Mouse (Mus musculus): ENCODE results near the gene Esyt2. TPM values are rescaled to one million over a fixed set of nuclear protein-coding genes. Genes with fewer than 3 reads are reported as not detected.
A peak's percentile ranks its signal among the peaks of the same experiment; 100 is the strongest.

Gene Esyt2
- total RNA-seq (2021) (10 to 100 TPM; 24.6 to 27.8 TPM), polyA plus RNA-seq (2012; rRNA removed) (7.5 and 11.3 TPM in 2 replicates)
- long read RNA-seq, full-length matches to known transcripts = 21 of 27 reads
- long read RNA-seq, partial matches to known transcripts = 1 of 27 reads
- long read RNA-seq, other reads (novel, unspliced or antisense) = 5 of 27 reads

DNA sequence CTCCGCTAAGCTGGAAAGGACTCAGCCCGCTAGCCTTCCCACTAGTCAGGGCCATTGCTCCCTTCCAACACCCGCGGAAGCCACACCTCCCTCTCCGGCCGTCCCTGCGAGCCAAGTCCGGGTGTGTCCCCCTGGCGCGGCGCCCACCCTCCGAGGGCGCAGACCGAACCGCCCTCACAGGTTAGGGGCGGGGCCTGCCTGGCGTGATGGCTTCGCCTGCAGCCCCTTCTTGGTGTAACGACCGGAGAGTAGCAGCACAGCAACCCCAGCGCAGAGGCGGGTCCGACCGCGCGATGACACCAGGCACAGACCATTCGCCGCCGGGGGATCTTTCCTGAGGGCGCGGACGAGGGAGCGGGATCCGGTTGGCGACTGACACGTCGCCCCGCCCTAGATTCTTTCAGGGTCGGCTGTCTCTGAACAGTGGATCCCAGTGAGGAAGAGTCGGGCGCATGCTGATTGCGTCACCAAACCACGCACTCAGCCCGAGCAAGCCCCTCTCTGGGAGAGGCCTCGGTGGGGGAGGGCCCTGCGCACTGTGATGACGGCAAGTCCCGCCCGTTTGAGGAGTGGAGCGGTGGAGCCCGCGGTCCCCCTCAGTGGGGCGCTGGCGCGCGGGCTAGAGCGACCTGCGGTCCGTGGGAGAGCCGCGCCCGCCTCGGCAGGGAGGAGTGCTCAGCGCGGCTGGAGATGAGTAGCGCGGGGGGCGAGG lies at the start of gene Esyt2:
Gene Esyt2 (plus strand): TSS at position 544 of the 712 bp plus-strand sequence.
- no peaks in the 10 kb centered on the region for H3K4me1 ChIP-seq (ENCODE audit: control insufficient read depth, insufficient read depth, low read length)
- intact Hi-C loops (cut with DNase I) = loop anchor here (1.0 to 5.0 kb wide), 5 partner anchors 17 to 341 kb away; partner anchors contain the start of genes Ncapg2 and Zfp386
- no peaks in the 10 kb centered on the region; the same call in 1 of the 2 replicates for H3K36me3 ChIP-seq (ENCODE audit: control insufficient read depth, insufficient read depth, low read length)
- DNase-seq = peak; percentile 100
- under 1% methylated on average over 67 of the region's 68 CpGs for WGBS
- H3K27ac ChIP-seq = peak within 1 kb of the TSS; percentile 97
- peak; percentile 63 for TF ChIP-seq CTCF (IDR thresholded peaks at IDR 0.05)
- TF ChIP-seq POLR2A (IDR thresholded peaks at IDR 0.05; ENCODE audit: insufficient read depth, low read depth, low read length) = peak; percentile 87
- TF ChIP-seq EP300 (IDR thresholded peaks at IDR 0.05; ENCODE audit: insufficient read depth, low read depth, low read length) = peak; percentile 84; the same call in 1 of the 2 replicates
- no peaks in the 10 kb centered on the region; the same call in 1 of the 2 replicates for H3K79me2 ChIP-seq (replicated peaks; ENCODE audit: control insufficient read depth, insufficient read depth, low read length)
- peak within 1 kb of the TSS; percentile 86 for H3K9ac ChIP-seq (ENCODE audit: low read depth, low read length)
- H3K27me3 ChIP-seq (ENCODE audit: control insufficient read depth, insufficient read depth, low read length) = no peaks in the 10 kb centered on the region
- H3K4me3 ChIP-seq = peak within 1 kb of the TSS; percentile 98

DNA sequence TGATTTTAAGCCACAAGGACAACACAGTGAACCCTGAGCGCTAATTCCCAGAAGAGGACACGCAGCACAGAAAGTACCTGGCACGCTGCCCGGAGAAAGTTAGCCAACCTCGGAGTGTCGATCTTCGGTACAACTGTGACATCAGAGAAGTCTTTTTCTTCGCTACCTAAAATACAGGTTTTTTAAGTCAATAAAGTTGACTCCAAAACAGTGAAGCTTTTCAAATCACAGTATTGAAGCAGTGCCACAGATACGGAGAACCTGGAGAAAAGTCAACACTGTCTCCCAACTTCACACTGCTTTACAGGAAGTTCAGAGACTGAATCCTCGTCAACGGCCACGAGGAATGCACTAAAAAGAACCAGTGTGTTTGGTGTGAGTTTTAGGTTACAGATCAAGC lies 49.4 kb upstream of the Esyt2 start:
- TF ChIP-seq CTCF (IDR thresholded peaks at IDR 0.05) = 0 out of 2 replicates have a peak, but pooled peaks have one; percentile 2
- no peak for TF ChIP-seq POLR2A (IDR thresholded peaks at IDR 0.05; ENCODE audit: insufficient read depth, low read depth, low read length)
- peak; percentile 68; the same call in 1 of the 2 replicates for TF ChIP-seq EP300 (IDR thresholded peaks at IDR 0.05; ENCODE audit: insufficient read depth, low read depth, low read length)
- Histone ChIP-seq H3K27ac (peak overlapping the region; percentile 50), H3K27me3 (ENCODE audit: control insufficient read depth, insufficient read depth, low read length) (no peaks in the 10 kb centered on the region), H3K4me1 (ENCODE audit: control insufficient read depth, insufficient read depth, low read length) (peaks cover 5% of the 10 kb centered on the region), H3K36me3 (ENCODE audit: control insufficient read depth, insufficient read depth, low read length) (peaks cover 6% of the 10 kb centered on the region), H3K79me2 (replicated peaks; ENCODE audit: control insufficient read depth, insufficient read depth, low read length) (no peaks in the 10 kb centered on the region), H3K9ac (ENCODE audit: low read depth, low read length) (peak overlapping the region; percentile 62), H3K4me3 (peak overlapping the region; percentile 33; the same call in 1 of the 2 replicates)
- WGBS = 11% methylated on average over 12 of the region's 12 CpGs
- intact Hi-C loops (cut with DNase I) = no loop called here
- peak; percentile 83 to 84 for DNase-seq

DNA sequence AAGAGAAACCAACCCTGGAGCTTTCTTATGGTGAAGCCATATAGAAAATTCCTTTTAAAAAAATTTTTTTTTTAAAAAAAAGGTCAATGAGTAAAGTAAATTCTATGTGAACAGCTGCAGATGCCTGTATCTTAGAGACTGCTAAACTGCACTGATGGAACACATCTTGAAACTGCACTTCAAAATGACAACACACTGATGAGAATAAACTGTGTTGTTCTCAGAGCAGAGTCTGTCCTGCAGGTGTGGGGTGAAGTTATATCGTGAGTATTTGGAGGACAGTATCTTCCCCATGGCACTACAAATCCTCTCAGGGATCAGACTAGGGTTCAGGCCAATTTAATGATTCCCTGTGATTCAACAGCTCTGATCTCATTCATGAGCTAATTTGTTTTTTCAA lies 48.9 kb upstream of the Esyt2 start:
- Histone ChIP-seq H3K79me2 (replicated peaks; ENCODE audit: control insufficient read depth, insufficient read depth, low read length) (no peaks in the 10 kb centered on the region), H3K4me3 (no peak overlapping the region), H3K27me3 (ENCODE audit: control insufficient read depth, insufficient read depth, low read length) (no peaks in the 10 kb centered on the region), H3K9ac (ENCODE audit: low read depth, low read length) (no peak overlapping the region), H3K36me3 (ENCODE audit: control insufficient read depth, insufficient read depth, low read length) (peaks cover 6% of the 10 kb centered on the region), H3K4me1 (ENCODE audit: control insufficient read depth, insufficient read depth, low read length) (peaks cover 5% of the 10 kb centered on the region), H3K27ac (peak overlapping the region; percentile 50)
- intact Hi-C loops (cut with DNase I) = no loop called here
- TF ChIP-seq POLR2A (IDR thresholded peaks at IDR 0.05; ENCODE audit: insufficient read depth, low read depth, low read length) (no peak), EP300 (IDR thresholded peaks at IDR 0.05; ENCODE audit: insufficient read depth, low read depth, low read length) (no peak), CTCF (IDR thresholded peaks at IDR 0.05) (no peak)
- DNase-seq = no peak
- WGBS = 67% methylated on average over 1 of the region's 1 CpGs

GRCm38 (mm10) chr12:116235356-116235755 lies 45.6 kb upstream of the Esyt2 start:
- Histone ChIP-seq H3K4me3 (no peak overlapping the region), H3K79me2 (replicated peaks; ENCODE audit: control insufficient read depth, insufficient read depth, low read length) (no peaks in the 10 kb centered on the region), H3K36me3 (ENCODE audit: control insufficient read depth, insufficient read depth, low read length) (peaks cover 6% of the 10 kb centered on the region), H3K4me1 (ENCODE audit: control insufficient read depth, insufficient read depth, low read length) (peaks cover 5% of the 10 kb centered on the region), H3K27ac (no peak overlapping the region), H3K9ac (ENCODE audit: low read depth, low read length) (no peak overlapping the region), H3K27me3 (ENCODE audit: control insufficient read depth, insufficient read depth, low read length) (no peaks in the 10 kb centered on the region)
- DNase-seq = no peak
- WGBS = 72% methylated on average over 4 of the region's 4 CpGs
- intact Hi-C loops (cut with DNase I) = loop anchor here (5.0 kb wide), 1 partner anchor 387 kb away; no protein-coding TSS in a partner anchor
- TF ChIP-seq CTCF (IDR thresholded peaks at IDR 0.05) = peak; percentile 62
- no peak for TF ChIP-seq POLR2A (IDR thresholded peaks at IDR 0.05; ENCODE audit: insufficient read depth, low read depth, low read length)

GRCm38 (mm10) chr12:116236658-116237057 lies 44.3 kb upstream of the Esyt2 start:
- no peak overlapping the region for H3K9ac ChIP-seq (ENCODE audit: low read depth, low read length)
- TF ChIP-seq POLR2A (IDR thresholded peaks at IDR 0.05; ENCODE audit: insufficient read depth, low read depth, low read length) (no peak), CTCF (IDR thresholded peaks at IDR 0.05) (no peak), EP300 (IDR thresholded peaks at IDR 0.05; ENCODE audit: insufficient read depth, low read depth, low read length) (no peak)
- H3K36me3 ChIP-seq (ENCODE audit: control insufficient read depth, insufficient read depth, low read length) = peaks cover 3% of the 10 kb centered on the region; the same call in 1 of the 2 replicates
- no peaks in the 10 kb centered on the region for H3K79me2 ChIP-seq (replicated peaks; ENCODE audit: control insufficient read depth, insufficient read depth, low read length)
- H3K4me3 ChIP-seq = no peak overlapping the region
- DNase-seq = no peak
- peaks cover 2% of the 10 kb centered on the region for H3K4me1 ChIP-seq (ENCODE audit: control insufficient read depth, insufficient read depth, low read length)
- H3K27ac ChIP-seq = no peak overlapping the region
- H3K27me3 ChIP-seq (ENCODE audit: control insufficient read depth, insufficient read depth, low read length) = no peaks in the 10 kb centered on the region
- WGBS = 73% methylated on average over 3 of the region's 3 CpGs
- intact Hi-C loops (cut with DNase I) = loop anchor here (5.0 kb wide), 1 partner anchor 386 kb away; no protein-coding TSS in a partner anchor

DNA sequence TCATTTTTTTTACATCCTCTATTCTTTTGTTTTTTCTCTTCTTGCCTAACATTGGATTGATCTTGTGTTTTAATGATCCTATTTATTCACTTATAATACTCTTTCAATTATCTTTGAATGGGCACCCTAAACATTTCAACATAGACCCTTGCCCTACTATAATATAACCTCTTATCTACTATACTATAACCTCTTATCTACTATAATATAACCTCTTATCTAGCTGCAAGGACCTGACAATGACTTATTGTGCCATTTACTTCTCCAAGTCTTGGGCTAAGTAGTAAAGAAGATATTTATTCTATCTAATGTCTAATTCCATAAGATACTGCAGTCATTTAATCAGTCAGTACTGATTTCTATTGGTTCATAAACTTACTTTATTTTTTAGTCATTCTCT lies 42.6 kb upstream of the Esyt2 start:
- H3K36me3 ChIP-seq (ENCODE audit: control insufficient read depth, insufficient read depth, low read length) = no peaks in the 10 kb centered on the region
- intact Hi-C loops (cut with DNase I) = loop anchor here (5.0 kb wide), 1 partner anchor 384 kb away; no protein-coding TSS in a partner anchor

More for the DNA sequence above, 42.6 kb upstream of the Esyt2 start:
- H3K27ac ChIP-seq = no peak overlapping the region
- no peaks in the 10 kb centered on the region for H3K79me2 ChIP-seq (replicated peaks; ENCODE audit: control insufficient read depth, insufficient read depth, low read length)
- no peak overlapping the region for H3K9ac ChIP-seq (ENCODE audit: low read depth, low read length)
- H3K4me3 ChIP-seq = no peak overlapping the region
- H3K4me1 ChIP-seq (ENCODE audit: control insufficient read depth, insufficient read depth, low read length) = no peaks in the 10 kb centered on the region
- H3K27me3 ChIP-seq (ENCODE audit: control insufficient read depth, insufficient read depth, low read length) = no peaks in the 10 kb centered on the region
- no peak for DNase-seq
- no peak for TF ChIP-seq EP300 (IDR thresholded peaks at IDR 0.05; ENCODE audit: insufficient read depth, low read depth, low read length)
- TF ChIP-seq CTCF (IDR thresholded peaks at IDR 0.05) = no peak
- TF ChIP-seq POLR2A (IDR thresholded peaks at IDR 0.05; ENCODE audit: insufficient read depth, low read depth, low read length) = no peak
